Mouse (Mus musculus) CH12.LX (cell line): ENCODE measurements around the gene Olfr821. TPM values are rescaled to one million over a fixed set of nuclear protein-coding genes. Genes with fewer than 3 reads are reported as not detected.

ENCODE experiments used
- DNase-seq: peaks from one replicate; pipeline ENCODE4 v3.0.0-alpha.2; 2013; ENCODE audit errors: extremely low read depth
- H3K27ac ChIP-seq: 2 replicates; pipeline ENCODE4 v1.5.1; 2012; ENCODE audit warnings: low read depth, mild to moderate bottlenecking, control low read depth, moderate library complexity; ENCODE audit not compliant: insufficient read depth
- H3K27me3 ChIP-seq: replicated peaks from 2 replicates; pipeline ENCODE3; 2012; ENCODE audit warnings: inconsistent platforms
- H3K36me3 ChIP-seq, 2 experiments: replicated peaks in 1 of 2; 2 replicates each; pipeline versions ENCODE3 to v1.6.1; 2012; ENCODE audit warnings: inconsistent platforms in 1 of 2, low read length in 1 of 2, mild to moderate bottlenecking in 1 of 2, mixed read lengths in 1 of 2, moderate library complexity in 1 of 2; ENCODE audit not compliant: control insufficient read depth in 1 of 2, insufficient read depth in 1 of 2
- H3K4me1 ChIP-seq, 2 experiments: 2 replicates each; pipeline ENCODE4 v1.6.1; 2012; ENCODE audit warnings: inconsistent platforms in 1 of 2, moderate library complexity in 1 of 2; ENCODE audit not compliant: insufficient read depth in 2 of 2, control insufficient read depth in 1 of 2
- H3K4me2 ChIP-seq: 2 replicates; pipeline ENCODE4 v1.6.1; 2012; ENCODE audit warnings: low read depth, mild to moderate bottlenecking, control low read depth; ENCODE audit not compliant: poor library complexity, insufficient read depth, severe bottlenecking
- H3K4me3 ChIP-seq, 3 experiments: fragments of 150-350 bp in 1 of 3; sonication (generic) in 1 of 3; replicated peaks in 1 of 3; 2 replicates each; pipeline versions ENCODE3 to v1.5.1; 2011 to 2012; ENCODE audit warnings: low read depth in 2 of 3, low read length in 2 of 3, mild to moderate bottlenecking in 2 of 3, moderate library complexity in 2 of 3, control low read depth in 1 of 3, improper control_type of control experiment in 1 of 3, inconsistent platforms in 1 of 3, mixed read lengths in 1 of 3; ENCODE audit not compliant: poor library complexity in 1 of 3
- H3K79me2 ChIP-seq: replicated peaks from 2 replicates; pipeline ENCODE4 v1.6.1; 2012; ENCODE audit warnings: mild to moderate bottlenecking, moderate library complexity; ENCODE audit not compliant: control insufficient read depth, poor library complexity, insufficient read depth, severe bottlenecking; ENCODE audit errors: extremely low read depth
- H3K9ac ChIP-seq: 2 replicates; pipeline ENCODE4 v1.6.1; 2012; ENCODE audit warnings: low read depth, mild to moderate bottlenecking, control low read depth, moderate library complexity; ENCODE audit not compliant: insufficient read depth
- H3K9me3 ChIP-seq: replicated peaks from 2 replicates; pipeline ENCODE3; 2012; ENCODE audit warnings: low read length, inconsistent platforms, mixed read lengths
- ELF1 ChIP-seq: IDR thresholded peaks from 2 replicates; pipeline ENCODE4 v1.6.1; 2014; ENCODE audit warnings: low read depth, mild to moderate bottlenecking, inconsistent platforms, low read length, improper control_type of control experiment
- ETS1 ChIP-seq: conservative IDR thresholded peaks from 2 replicates; pipeline ENCODE4 v1.6.1; 2012; ENCODE audit warnings: low read depth, mild to moderate bottlenecking, inconsistent platforms, low read length, improper control_type of control experiment, moderate library complexity
- IRF4 ChIP-seq: IDR thresholded peaks from 2 replicates; pipeline ENCODE4 v1.6.1; 2014; ENCODE audit warnings: low read depth, mild to moderate bottlenecking, inconsistent platforms, low read length, improper control_type of control experiment
- JUN ChIP-seq: IDR thresholded peaks from 2 replicates; pipeline ENCODE4 v1.6.1; 2011; ENCODE audit warnings: low read depth, mild to moderate bottlenecking, low read length, improper control_type of control experiment, moderate library complexity; ENCODE audit not compliant: insufficient read depth
- MAFK ChIP-seq: IDR thresholded peaks from 2 replicates; pipeline ENCODE4 v1.6.1; 2011; ENCODE audit warnings: low read length, improper control_type of control experiment; ENCODE audit not compliant: insufficient replicate concordance
- RCOR1 ChIP-seq: conservative IDR thresholded peaks from 2 replicates; pipeline ENCODE4 v1.6.1; 2012; ENCODE audit warnings: low read depth, mild to moderate bottlenecking, inconsistent platforms, low read length, improper control_type of control experiment
- ZKSCAN1 ChIP-seq: IDR thresholded peaks from 2 replicates; pipeline ENCODE4 v1.6.1; 2012; ENCODE audit warnings: low read depth, inconsistent platforms, low read length, improper control_type of control experiment, borderline replicate concordance
- dilution Hi-C: fragments of 300-500 bp; cut with MboI; formaldehyde crosslinking; loops from 2 replicates; pipeline ENCODE4 v1.14.3; 2020; ENCODE audit warnings: low sequenced_read_pairs; ENCODE audit not compliant: extremely low pct_unique_long_range_greater_than_20kb, extremely low pct_ligation_motif_present
- in situ Hi-C: fragments of 300-500 bp; cut with MboI; formaldehyde crosslinking; loops from 3 replicates; pipeline ENCODE4 v1.14.3; 2019; ENCODE audit warnings: low sequenced_read_pairs, low pct_ligation_motif_present, low pct_unique_long_range_greater_than_20kb, mixed read lengths
- polyA plus RNA-seq: library from polyadenylated mRNA; unstranded; fragments of >175 nt; gene quantifications from 2 replicates; pipeline ENCODE4 v1.2.1, GENCODE M21; 2012; ENCODE audit warnings: low read depth; ENCODE audit not compliant: insufficient read length
- total RNA-seq, 2 experiments: library from RNA; depleted of rRNA; stranded (reverse); fragments of 300-350 nt in 1 of 2; fragments of >200 nt in 1 of 2; gene quantifications; 2 replicates each; pipeline ENCODE4 v1.2.3; 2012 to 2014

Olfr821 gene
- total and polyA plus RNA-seq, 3 experiments, result not detected

- Histone ChIP-seq H3K4me3 (no peak within 1 kb of the TSS), H3K4me1 (no peaks in the 10 kb centered on the region), H3K27ac (no peak within 1 kb of the TSS), H3K27me3 (no peaks in the 10 kb centered on the region), H3K4me2 (no peak within 1 kb of the TSS), H3K9ac (no peak within 1 kb of the TSS), H3K79me2 (no peaks in the 10 kb centered on the region), H3K9me3 (no peaks in the 10 kb centered on the region), H3K36me3 (no peaks in the 10 kb centered on the region)
- in situ Hi-C loops, result no loop called here
- TF ChIP-seq RCOR1, result no peak
- no peak for TF ChIP-seq ELF1
- TF ChIP-seq JUN, result no peak
- no peak for TF ChIP-seq ZKSCAN1
- no peak for TF ChIP-seq IRF4
- no peak for TF ChIP-seq ETS1
- no peak for TF ChIP-seq MAFK
- dilution Hi-C loops, result no loop called here
- no peak for DNase-seq
Measured at GRCm38 (mm10) chr10:130070910-130071309, 40.8 kb downstream of the Olfr821 start, which contains the start of gene Olfr822. TSS of gene Olfr822 (plus strand) at chr10:130071210.

Other genes starting within 250 kb of the Olfr821 start
- gene Olfr810, start 235.4 kb upstream of the Olfr821 start, total RNA-seq (2012; rRNA removed), result not detected in 2 replicates
- gene Olfr810, start 235.4 kb upstream of the Olfr821 start, total RNA-seq (2014; rRNA removed), result not detected in 2 replicates
- not detected in 2 replicates for gene Olfr810, start 235.4 kb upstream of the Olfr821 start, polyA plus RNA-seq
- gene Olfr811, start 226.0 kb upstream of the Olfr821 start, total RNA-seq (2012; rRNA removed), result not detected in 2 replicates
- not detected in 2 replicates for gene Olfr811, start 226.0 kb upstream of the Olfr821 start, total RNA-seq (2014; rRNA removed)
- gene Olfr811, start 226.0 kb upstream of the Olfr821 start, polyA plus RNA-seq, result not detected in 2 replicates
- gene Olfr812, start 184.3 kb upstream of the Olfr821 start, total RNA-seq (2012; rRNA removed), result not detected in 2 replicates
- gene Olfr812, start 184.3 kb upstream of the Olfr821 start, total RNA-seq (2014; rRNA removed), result not detected in 2 replicates
- not detected in 2 replicates for gene Olfr812, start 184.3 kb upstream of the Olfr821 start, polyA plus RNA-seq
- gene Olfr813, start 175.0 kb upstream of the Olfr821 start, total RNA-seq (2012; rRNA removed), result not detected in 2 replicates
- not detected in 2 replicates for gene Olfr813, start 175.0 kb upstream of the Olfr821 start, total RNA-seq (2014; rRNA removed)
- not detected in 2 replicates for gene Olfr813, start 175.0 kb upstream of the Olfr821 start, polyA plus RNA-seq
- not detected in 2 replicates for gene Olfr814, start 150.5 kb upstream of the Olfr821 start, total RNA-seq (2012; rRNA removed)
- gene Olfr814, start 150.5 kb upstream of the Olfr821 start, total RNA-seq (2014; rRNA removed), result not detected in 2 replicates
- not detected in 2 replicates for gene Olfr814, start 150.5 kb upstream of the Olfr821 start, polyA plus RNA-seq
- gene Olfr815, start 124.5 kb upstream of the Olfr821 start, total RNA-seq (2012; rRNA removed), result not detected in 2 replicates
- gene Olfr815, start 124.5 kb upstream of the Olfr821 start, total RNA-seq (2014; rRNA removed), result not detected in 2 replicates
- gene Olfr815, start 124.5 kb upstream of the Olfr821 start, polyA plus RNA-seq, result not detected in 2 replicates
- gene Olfr816, start 114.8 kb upstream of the Olfr821 start, total RNA-seq (2012; rRNA removed), result not detected in 2 replicates
- gene Olfr816, start 114.8 kb upstream of the Olfr821 start, total RNA-seq (2014; rRNA removed), result not detected in 2 replicates
- gene Olfr816, start 114.8 kb upstream of the Olfr821 start, polyA plus RNA-seq, result not detected in 2 replicates
- gene Olfr818, start 81.2 kb upstream of the Olfr821 start, total RNA-seq (2012; rRNA removed), result not detected in 2 replicates
- gene Olfr818, start 81.2 kb upstream of the Olfr821 start, total RNA-seq (2014; rRNA removed), result not detected in 2 replicates
- not detected in 2 replicates for gene Olfr818, start 81.2 kb upstream of the Olfr821 start, polyA plus RNA-seq
- not detected in 2 replicates for gene Olfr819, start 63.1 kb upstream of the Olfr821 start, total RNA-seq (2012; rRNA removed)
- not detected in 2 replicates for gene Olfr819, start 63.1 kb upstream of the Olfr821 start, total RNA-seq (2014; rRNA removed)
- gene Olfr819, start 63.1 kb upstream of the Olfr821 start, polyA plus RNA-seq, result not detected in 2 replicates
- not detected in 2 replicates for gene Olfr247, start 54.2 kb upstream of the Olfr821 start, total RNA-seq (2012; rRNA removed)
- gene Olfr247, start 54.2 kb upstream of the Olfr821 start, total RNA-seq (2014; rRNA removed), result not detected in 2 replicates
- not detected in 2 replicates for gene Olfr247, start 54.2 kb upstream of the Olfr821 start, polyA plus RNA-seq
- gene Gm10310, start 45.3 kb upstream of the Olfr821 start, total RNA-seq (2012; rRNA removed), result not detected in 2 replicates
- not detected in 2 replicates for gene Gm10310, start 45.3 kb upstream of the Olfr821 start, total RNA-seq (2014; rRNA removed)
- gene Gm10310, start 45.3 kb upstream of the Olfr821 start, polyA plus RNA-seq, result not detected in 2 replicates
- not detected in 2 replicates for gene Olfr820, start 17.7 kb upstream of the Olfr821 start, total RNA-seq (2012; rRNA removed)
- not detected in 2 replicates for gene Olfr820, start 17.7 kb upstream of the Olfr821 start, total RNA-seq (2014; rRNA removed)
- not detected in 2 replicates for gene Olfr820, start 17.7 kb upstream of the Olfr821 start, polyA plus RNA-seq
- gene Olfr822, start 40.9 kb downstream of the Olfr821 start, total RNA-seq (2012; rRNA removed), result not detected in 2 replicates
- gene Olfr822, start 40.9 kb downstream of the Olfr821 start, total RNA-seq (2014; rRNA removed), result not detected in 2 replicates
- not detected in 2 replicates for gene Olfr822, start 40.9 kb downstream of the Olfr821 start, polyA plus RNA-seq
- gene Olfr823, start 85.0 kb downstream of the Olfr821 start, total RNA-seq (2012; rRNA removed), result not detected in 2 replicates
- gene Olfr823, start 85.0 kb downstream of the Olfr821 start, total RNA-seq (2014; rRNA removed), result not detected in 2 replicates
- gene Olfr823, start 85.0 kb downstream of the Olfr821 start, polyA plus RNA-seq, result not detected in 2 replicates
- gene Olfr824, start 99.7 kb downstream of the Olfr821 start, total RNA-seq (2012; rRNA removed), result not detected in 2 replicates
- gene Olfr824, start 99.7 kb downstream of the Olfr821 start, total RNA-seq (2014; rRNA removed), result not detected in 2 replicates
- gene Olfr824, start 99.7 kb downstream of the Olfr821 start, polyA plus RNA-seq, result not detected in 2 replicates
- not detected in 2 replicates for gene Olfr825, start 136.4 kb downstream of the Olfr821 start, total RNA-seq (2012; rRNA removed)
- not detected in 2 replicates for gene Olfr825, start 136.4 kb downstream of the Olfr821 start, total RNA-seq (2014; rRNA removed)
- gene Olfr825, start 136.4 kb downstream of the Olfr821 start, polyA plus RNA-seq, result not detected in 2 replicates
- not detected in 2 replicates for gene Olfr826, start 153.8 kb downstream of the Olfr821 start, total RNA-seq (2012; rRNA removed)
- gene Olfr826, start 153.8 kb downstream of the Olfr821 start, total RNA-seq (2014; rRNA removed), result not detected in 2 replicates
- not detected in 2 replicates for gene Olfr826, start 153.8 kb downstream of the Olfr821 start, polyA plus RNA-seq
- not detected in 2 replicates for gene Olfr827, start 184.1 kb downstream of the Olfr821 start, total RNA-seq (2012; rRNA removed)
- gene Olfr827, start 184.1 kb downstream of the Olfr821 start, total RNA-seq (2014; rRNA removed), result not detected in 2 replicates
- not detected in 2 replicates for gene Olfr827, start 184.1 kb downstream of the Olfr821 start, polyA plus RNA-seq
- 0.13 and 0.17 TPM in 2 replicates for gene Neurod4, start 249.9 kb downstream of the Olfr821 start, total RNA-seq (2012; rRNA removed)
- 0.08 and 0.24 TPM in 2 replicates for gene Neurod4, start 249.9 kb downstream of the Olfr821 start, total RNA-seq (2014; rRNA removed)
- gene Neurod4, start 249.9 kb downstream of the Olfr821 start, polyA plus RNA-seq, result 0.13 TPM in 1 of 2 replicates, not detected in the other